Mouse (Mus musculus): ENCODE data around the gene Pank1.

The Pank1 gene

DNA sequence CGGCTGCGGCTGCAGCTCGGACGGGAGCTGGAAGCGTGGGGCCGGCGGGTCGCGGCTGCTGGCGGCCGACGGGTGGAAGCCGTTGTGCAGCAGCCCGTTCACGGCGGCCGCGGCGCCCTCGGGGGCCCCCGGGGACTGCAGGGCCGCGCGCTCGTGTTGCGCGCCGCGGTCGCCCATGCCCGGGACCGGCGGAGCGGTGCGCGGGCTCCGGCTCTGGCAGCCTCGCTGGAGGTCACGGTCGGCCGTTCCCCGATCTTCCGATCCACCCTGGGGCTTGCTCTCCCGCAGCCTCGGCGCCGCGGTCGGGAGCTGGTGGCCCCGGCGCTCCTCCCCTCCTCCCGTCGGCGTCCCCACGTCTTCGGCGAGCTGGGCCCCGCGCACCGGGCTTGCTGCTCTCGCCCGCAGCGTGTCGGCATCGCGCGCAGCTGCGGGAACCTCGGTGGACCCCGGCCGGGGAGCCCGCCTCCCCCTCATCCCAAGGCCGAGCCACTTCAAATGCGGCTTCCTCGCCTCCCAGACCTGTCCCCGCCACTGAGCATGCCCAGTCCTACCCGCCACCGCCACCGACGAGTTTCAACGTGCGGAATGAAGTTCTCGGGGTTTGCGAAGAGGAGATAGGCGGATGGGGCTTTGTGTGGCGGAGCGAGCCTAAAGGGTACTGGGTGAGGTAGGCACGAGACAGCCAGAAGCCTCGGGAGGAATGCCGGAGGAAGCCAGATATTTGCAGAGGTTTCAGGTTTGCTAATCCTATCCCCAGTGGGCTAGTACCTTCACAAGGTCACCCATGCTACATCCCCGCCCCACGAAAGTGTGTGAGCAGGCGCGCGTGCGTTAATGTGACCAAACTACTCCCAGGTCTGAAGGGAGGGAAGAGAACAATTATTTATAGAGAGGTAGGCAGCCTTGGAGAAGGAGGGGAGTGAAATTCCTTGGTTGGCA lies at the start of gene Pank1:
Pank1 (minus strand) TSS at position 853 of the 939 bp plus-strand sequence.
- DNase-seq = peak; percentile 81 to 93

DNA sequence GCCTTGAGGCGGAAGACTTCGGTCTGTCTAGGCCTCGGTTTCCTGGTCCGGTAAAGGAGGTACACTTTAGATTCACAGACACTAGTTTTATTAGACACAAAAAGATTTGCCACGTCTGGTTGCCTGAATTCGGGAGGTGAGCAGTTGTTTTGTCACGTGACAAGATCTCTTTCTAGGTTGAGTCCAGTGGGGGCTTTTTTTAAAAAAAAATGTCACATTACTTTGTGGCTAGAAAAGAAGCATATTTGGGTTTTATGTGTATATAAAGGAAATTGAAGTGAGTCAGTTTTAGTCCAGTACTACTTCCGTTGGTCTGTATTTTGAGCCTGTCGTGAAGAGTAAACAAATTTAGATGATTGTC lies 43.3 kb upstream of the Pank1 start:
- no peak for DNase-seq

DNA sequence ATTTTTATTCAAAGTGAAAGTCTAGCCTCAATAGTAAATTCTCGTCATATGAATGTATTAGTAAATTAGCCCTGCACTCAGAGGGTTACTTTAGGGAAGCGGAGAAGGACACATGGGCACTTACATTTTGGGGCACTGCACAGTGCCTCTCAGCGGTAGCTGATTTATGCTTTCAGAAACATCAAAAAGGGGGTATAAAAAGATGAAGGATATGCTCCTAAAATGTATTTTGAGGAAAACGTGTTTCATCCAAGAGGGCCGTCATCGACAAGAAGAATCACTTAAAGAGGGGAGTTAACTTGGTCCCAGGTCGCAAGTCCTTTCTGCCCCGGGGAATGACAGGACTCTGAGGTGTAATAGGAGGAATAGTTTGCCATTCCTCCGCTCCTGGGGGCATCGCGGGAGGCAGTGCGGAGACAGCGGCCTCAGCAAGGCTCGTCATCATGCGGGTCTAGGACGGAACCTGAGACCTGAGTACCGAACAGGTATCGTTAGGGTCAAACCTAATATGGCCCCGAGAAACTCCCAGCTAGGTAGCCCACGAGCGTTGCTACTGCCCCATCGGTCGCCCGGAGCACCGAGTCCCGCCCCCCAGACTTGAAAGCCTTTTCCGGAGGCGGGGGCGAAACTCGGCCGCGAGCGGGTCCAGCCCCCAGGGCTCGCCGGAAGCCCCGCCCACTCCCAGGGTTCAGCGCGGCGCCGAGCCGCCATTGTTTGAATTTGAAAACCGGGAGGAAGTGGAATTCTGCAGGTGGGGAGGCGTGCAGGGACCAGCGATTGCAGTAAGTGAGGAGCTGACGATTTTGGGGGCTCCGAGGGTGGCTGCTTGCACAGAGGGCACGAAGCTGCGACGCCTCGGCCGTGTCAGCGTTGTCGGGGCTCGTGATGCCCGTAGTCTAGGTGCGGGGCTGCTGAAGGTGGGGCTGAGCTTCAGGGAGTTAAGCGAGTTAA lies 42.7 kb upstream of the Pank1 start, which contains the start of gene Kif20b:
Kif20b (plus strand) TSS at position 710 of the 951 bp plus-strand sequence.
- DNase-seq = peak; percentile 93 to 94

DNA sequence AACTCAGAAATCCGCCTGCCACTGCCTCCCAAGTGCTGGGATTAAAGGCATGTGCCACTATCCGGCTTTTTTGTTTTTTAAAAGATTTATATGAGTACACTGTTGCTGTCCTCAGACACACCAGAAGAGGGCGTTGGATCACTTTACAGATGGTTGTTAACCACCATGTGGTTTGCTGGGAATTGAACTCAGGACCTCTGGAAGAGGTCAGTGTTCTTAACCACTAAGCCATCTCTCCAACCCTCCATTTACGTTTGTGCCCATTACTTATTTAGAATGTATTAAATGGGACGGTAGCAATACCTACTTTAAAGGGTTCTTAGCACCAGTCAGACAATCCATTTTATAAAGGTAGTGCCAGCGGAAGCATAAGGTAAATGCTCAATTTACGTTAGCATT lies 42.0 kb upstream of the Pank1 start:
- no peak for DNase-seq

DNA sequence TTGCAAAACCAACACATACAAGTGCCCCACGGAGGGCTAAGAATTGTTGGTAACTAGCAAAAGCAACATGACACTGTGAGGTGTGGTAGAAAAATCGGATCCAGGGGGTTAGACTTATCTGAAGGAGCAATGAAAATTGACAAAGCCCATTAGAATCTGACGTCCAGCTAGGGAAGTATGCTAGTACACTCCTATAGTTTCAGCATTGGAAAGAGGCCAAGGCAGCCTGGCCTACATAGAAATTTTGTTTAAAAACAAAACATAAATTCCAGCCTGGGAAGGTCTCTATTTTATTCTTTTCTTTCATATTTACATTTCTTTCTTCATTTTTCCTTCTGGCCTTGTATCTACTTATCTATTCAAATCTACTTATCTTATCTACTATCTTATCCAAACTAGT lies 41.3 kb upstream of the Pank1 start:
- DNase-seq = no peak

DNA sequence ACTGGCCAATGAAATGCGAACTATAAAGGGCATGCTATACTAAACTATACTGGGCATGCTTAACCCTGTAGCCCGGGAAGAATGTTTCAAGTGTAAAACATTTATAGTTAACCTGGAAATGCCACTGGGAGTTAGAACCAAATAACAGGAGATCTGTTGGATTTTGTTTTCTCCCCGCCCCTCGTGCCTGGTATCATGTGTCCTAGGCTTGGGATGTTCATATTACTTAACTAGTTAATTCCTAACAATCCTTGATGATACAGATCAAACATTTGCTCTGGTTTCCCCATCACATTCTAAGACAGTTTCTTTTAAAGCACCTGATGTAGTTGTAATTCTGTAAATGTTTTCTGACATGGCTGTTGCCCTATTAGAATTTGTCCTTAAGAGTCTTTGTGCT lies 40.8 kb upstream of the Pank1 start:
- no peak for DNase-seq

DNA sequence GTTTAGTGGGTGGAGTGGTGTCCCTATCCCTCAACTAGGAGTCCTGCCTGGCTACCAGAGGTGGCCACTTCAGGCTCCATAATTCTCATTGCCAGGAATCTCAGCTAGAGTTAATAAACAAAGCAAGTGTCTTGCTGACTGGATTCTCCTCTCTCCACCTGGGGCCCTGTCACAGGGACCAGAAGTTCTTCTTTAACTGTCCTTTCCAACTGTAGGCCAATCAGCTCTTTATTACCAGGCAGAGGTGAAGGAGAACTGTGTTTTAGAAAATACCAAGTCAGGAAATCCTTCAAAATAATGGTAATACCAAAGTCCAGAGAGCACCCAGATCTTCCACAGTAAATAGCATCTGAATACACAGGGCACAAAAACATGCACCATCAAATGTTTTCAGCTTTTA lies 33.1 kb upstream of the Pank1 start:
- DNase-seq = no peak

DNA sequence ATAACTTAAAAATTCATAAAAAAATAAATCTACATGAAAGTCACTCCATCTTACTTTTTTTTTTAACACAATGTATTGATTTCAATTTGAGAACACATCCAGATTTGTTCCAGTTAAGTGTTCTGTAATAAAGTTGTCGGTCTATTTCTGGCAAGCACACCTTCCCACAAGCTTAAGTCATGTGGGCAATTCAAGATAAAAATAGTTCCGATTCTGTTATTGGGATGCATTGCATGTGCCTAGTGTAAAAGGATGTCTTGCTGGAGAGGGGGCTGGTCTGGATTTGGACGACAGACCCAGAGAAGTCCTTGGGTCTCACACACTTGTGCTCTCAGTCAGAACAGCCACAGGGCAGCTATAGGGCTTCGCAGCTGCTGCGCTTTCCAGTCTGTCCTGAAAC lies 27.5 kb upstream of the Pank1 start:
- no peak for DNase-seq

DNA sequence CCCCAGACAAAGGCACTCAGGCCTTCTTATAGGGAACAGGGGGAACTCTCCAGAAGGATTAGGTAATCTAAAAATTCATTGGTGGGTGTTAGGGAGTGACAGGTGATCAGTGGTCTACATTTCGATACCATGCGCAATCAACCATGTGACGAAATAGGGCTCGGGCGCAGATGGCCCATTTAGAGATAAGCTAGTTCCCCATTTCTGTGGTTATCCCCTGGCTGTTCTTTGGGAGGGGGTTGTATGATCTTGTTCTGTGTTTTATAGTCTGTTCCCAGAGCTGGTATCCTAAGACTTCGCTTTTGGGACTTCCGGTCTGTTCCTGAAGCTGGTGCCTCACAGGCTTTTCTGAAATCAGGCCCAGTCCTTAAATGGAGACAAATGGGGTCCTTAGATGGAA lies 26.2 kb upstream of the Pank1 start:
- DNase-seq = no peak

DNA sequence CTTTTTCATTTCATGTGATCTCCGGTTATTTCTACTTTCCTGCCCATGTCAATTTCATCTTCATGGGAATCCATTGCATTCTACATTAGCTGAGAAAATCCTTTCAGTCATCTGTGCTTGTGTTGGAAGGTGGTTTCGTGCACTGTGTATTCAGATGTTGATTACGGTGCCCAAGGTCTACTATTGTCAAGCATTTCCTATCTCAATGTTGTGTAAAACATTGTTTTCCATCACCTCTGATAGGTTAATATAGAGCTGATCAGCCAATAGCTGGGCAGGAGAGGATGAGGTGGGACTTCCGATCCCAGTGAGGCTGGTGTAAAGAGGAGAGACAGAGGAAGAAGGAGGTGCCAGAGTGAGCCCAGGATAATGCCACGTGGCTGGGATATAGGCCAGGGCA lies 24.8 kb upstream of the Pank1 start:
- no peak for DNase-seq

DNA sequence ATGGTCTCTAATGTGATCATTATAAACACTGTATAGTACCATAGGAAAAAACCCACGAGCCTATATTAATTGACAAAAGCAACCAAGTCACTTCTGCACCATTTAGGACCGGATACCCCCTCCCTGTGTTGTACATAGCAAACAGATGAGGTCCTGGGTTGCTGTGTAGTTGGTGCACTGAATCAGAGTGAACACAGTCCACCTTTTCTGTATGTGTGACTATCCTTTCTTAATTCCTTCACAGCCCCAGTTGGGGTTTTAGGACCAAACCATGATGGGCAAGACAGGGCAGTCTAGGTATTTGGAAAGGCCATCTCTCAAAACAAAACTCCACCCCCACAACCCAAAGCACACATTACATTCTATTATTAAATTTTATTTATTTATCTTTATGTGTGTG lies 22.5 kb upstream of the Pank1 start:
- DNase-seq = no peak

DNA sequence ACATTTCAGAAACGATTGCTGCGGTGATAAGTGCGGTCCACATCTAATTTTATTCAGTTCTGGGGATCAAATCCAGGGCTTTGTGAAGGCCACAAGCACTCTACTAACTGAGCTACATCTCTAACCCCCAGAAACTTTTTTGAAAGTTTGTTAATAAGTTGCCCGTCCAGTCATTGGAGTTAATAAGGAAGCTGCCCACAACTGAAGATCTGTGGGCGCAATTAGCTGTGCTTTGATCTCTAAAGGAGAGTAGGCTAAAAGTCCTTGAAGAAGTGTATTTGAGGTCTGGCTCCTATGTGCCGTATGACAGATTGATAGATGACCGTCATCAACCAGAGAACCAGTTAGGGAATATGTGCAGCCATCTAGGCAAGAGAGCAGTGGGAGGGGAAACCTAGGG lies 22.0 kb upstream of the Pank1 start:
- no peak for DNase-seq

DNA sequence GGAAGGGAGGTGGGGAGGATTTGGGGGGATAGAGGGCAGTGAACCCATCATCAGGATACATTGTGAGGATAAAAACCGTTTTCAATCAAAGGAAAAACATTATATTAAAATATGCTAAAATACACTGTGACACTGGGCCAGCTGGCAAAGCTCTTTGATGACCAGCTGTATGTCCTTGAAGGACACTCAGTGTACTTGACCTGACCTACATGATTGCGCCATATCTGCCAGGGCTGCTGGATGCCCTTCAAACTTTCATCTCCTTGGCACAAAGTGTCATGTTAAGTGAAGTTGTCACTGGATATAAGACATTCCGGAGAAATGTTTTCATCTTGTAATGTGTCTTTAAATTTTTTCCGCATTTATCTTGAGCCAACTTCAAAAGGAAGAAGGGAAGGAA lies 19.7 kb upstream of the Pank1 start:
- DNase-seq = no peak

DNA sequence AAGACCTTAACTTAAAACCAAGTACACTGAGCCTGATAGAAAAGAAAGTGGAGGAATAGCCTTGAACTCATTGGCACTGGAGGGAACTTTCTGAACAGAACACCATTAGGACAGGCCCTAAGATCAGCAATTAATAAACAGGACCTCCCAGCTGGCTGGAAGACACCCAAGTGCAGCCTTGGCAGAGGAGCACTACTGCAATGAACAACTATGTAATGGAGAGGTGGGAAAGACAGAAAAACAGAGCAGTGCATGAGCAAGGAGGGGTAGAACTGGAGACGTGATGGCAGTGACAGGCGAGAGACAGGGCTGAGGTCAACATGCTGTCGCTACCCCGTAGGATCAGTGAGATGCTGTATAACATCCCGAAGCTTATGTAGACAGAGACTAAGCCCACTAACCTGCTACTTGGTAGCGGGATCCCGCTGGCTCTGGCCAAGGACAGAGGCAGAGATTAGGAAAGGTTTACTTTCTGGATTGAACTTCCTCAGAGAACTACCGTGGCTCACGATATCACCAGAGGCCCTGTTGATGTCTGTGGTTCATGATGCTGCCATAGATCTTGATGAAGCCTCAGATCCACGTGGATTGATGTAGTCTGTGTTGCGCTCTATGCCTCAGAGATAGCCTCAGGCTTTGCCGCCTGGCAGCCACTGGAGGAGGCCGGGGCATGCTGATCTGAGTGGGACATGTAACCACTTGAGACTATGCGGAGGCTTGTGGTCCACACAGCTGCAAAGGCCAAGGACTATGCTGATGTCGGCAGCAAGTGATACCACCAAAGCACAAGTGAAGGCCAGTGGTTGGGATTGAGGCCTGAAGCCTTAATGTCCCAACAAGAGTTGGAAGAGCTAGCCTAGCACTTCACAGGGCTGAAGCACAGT lies 18.1 kb upstream of the Pank1 start:
- DNase-seq = no peak

DNA sequence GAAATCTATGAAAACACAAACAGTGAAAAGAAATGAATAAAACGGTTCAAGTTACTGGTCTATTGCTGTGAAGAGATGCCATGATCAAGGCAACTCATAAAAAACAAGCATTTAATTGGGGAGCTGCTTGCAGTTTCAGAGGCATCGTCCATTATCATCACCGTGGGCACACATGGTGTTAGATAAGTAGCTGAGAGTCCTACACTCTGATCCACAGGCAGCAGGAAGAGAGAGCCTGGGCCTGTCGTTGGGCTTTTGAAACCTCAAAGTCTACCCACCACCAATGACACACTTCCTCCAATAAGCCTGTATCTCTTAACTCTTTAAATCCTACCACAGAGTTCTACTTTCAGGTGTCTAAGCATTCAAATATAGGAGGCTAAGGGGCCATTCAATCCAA lies 15.8 kb upstream of the Pank1 start:
- no peak for DNase-seq

DNA sequence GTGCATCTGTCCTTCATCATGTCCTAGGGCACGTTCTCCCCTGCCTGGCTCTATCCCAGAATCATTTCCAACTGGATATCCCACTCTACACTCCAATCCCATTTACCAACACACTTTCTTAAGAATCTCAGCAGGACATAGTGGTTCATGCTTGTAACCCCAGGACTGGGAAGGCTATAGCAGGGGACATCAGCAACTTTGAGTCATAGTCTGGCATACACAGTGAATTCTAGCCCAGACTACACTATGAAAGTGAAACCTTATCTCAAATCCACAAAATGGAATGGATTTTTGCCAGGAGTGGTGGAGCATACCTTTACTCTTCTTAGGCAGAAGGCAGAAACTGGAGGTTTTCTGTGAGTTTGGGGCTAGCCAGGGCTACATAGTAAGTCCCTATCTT lies 12.3 kb upstream of the Pank1 start:
- DNase-seq = no peak

DNA sequence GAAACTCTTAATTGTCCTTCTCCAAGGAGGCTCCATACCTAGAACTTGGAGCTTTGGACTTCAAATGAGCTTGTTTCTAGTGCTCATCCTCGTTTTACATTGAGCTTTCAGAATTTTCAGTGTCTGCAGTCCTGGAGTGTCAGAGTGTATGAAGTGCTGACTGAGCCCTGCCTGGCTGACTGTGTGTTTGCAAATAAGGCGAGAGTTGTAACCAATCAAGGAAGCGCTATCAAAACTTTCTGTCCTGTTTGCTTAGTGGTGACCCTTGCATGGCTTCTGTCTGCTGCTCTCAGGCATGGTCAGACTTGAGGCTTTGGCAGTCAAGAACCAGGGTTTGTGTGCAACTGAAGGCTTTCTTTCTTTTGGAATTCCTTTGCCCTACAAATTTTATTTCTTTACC lies 11.7 kb upstream of the Pank1 start:
- DNase-seq = no peak

DNA sequence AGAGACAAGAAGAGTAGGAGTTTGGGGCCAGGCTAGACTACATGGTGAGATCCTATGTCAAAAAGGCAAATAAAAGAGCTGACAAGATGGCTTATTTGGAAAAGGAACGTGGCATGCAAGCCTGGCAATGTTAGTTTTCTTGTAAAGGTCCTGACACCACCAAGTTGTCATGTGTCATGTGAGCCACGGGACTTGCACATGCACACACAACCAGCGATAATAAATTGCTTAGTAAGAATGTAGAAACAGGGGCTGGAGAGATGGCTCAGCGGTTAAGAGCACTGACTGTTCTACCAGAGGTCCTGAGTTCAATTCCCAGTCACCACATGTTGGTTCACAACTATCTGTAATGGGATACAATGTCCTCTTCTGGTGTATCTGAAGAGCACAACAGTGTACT lies 7.1 kb upstream of the Pank1 start:
- DNase-seq = no peak

DNA sequence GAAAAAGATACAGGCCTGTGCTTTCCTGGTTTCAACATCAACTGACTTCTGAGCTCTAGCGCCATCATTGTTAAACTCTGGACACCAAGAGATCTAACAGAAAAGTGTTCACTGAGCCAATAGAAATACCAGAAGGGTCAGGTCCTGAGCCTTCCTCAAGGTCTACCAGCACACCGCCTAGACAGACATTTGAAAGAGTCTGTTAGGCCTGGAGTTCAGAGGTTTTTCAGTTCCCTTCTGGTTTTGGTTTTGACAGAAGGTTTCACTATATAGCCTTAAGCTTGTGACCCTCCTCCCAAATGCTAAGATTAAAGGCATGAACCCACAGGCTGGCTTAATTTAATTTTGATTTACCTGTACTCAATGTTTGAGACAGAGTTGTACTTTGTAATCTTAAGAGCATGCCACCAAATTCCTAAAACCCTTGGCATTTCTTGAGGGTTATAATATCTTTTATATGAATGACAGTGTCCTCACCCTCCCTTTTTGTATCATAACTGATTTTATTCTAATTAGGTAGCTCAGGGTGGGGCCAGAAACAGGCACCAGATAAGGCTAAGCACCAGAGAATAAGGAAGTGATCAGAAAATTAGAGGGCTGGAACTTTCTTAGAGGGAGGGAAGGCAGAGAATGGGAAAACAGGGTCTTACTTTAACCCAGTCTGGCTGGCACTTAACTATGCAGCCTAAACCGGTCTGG lies 4.4 kb upstream of the Pank1 start:
- DNase-seq = no peak

DNA sequence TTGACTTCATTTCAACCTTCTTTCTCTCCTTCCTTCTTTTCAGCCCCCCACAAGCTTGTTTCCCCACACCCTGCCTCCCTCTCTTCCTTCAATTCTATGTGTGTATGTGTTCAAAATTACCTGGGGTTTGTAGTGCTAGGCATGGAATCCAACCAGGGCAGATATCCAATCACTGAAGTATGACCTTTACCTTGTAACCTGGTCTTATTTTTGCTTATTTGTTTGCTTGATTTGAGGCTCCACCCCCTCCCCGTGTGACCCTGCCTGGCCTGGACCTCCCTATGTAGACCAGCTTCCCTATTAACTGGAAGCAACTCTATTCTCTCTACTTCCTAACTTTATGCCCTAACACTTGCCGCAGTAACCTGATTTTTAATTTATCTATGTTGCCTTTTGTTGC lies 3.2 kb upstream of the Pank1 start:
- DNase-seq = no peak

DNA sequence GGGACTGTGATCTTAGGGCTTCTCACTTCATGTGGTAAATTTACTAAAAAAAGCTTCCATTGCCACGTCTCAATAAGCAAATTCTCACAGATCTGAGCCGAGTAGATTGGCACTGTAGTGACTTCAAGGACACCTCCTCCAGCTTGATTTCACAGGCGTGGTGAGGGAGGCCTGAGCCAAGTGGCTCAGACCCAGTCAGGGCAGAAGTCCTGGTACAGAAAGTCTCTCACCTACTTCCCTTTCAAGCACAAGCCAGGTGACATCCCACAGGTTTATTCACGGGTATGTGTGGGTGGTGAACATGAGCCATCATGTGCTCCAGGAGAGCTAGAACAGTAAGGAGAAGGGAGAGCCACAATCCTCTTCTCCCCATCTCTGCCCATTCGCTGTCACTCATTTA lies 1.9 kb upstream of the Pank1 start:
- DNase-seq = peak in 1 of 2 experiments; percentile 59

DNA sequence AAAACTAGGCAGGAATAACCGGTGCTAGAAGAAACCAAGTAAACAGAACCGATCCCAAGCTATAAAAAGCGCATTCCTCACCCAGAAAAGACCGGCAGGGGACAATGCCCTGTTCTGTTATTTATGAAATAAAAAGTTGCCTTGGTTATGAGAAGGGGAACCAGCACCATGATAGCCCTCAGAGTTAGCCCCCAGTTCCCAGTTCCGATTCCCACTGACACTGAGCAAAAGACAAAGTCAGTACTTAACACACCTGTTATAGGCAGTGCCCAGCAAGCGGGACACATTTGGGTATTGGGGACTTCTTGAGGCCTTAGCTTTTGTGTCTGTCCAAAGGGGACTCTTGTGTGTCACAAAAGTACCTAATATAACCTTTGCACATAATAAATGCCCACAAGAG lies 369 bp upstream of the Pank1 start:
- DNase-seq = no peak
